Mouse (Mus musculus): ENCODE data around the gene Pkp3. TPM values are rescaled to one million over a fixed set of nuclear protein-coding genes. Genes with fewer than 3 reads are reported as not detected.
A peak's percentile ranks its signal among the peaks of the same experiment; 100 is the strongest.

Pkp3 gene
- polyA plus RNA-seq, 1 experiment from 2014 or later: 3.4 TPM

GRCm38 (mm10) chr7:141115874-141116273, 37.9 kb downstream of the Pkp3 start:
- no peaks in the 10 kb centered on the region for H3K9me3 ChIP-seq
- no peak overlapping the region for H3K4me3 ChIP-seq
- 81% methylated on average over 9 of the region's 9 CpGs for WGBS

GRCm38 (mm10) chr7:141117636-141118035, 39.6 kb downstream of the Pkp3 start, which contains the start of gene Ano9:
TSS of gene Ano9 (minus strand) at chr7:141117806.
- Histone ChIP-seq H3K27ac (no peak within 1 kb of the TSS), H3K4me3 (0 out of 2 replicates have a peak within 1 kb of the TSS, but pooled peaks have one; percentile 13), H3K4me1 (peaks cover 13% of the 10 kb centered on the region), H3K27me3 (ENCODE audit: insufficient read depth, poor library complexity, severe bottlenecking) (peaks cover 48% of the 10 kb centered on the region), H3K9me3 (no peaks in the 10 kb centered on the region), H3K36me3 (no peaks in the 10 kb centered on the region)
- no peak for DNase-seq (ENCODE audit: low spot score)
- WGBS: 11% methylated on average over 9 of the region's 9 CpGs

More at GRCm38 (mm10) chr7:141115874-141116273, 37.9 kb downstream of the Pkp3 start:
- no peak overlapping the region for H3K27ac ChIP-seq
- peaks cover 48% of the 10 kb centered on the region for H3K27me3 ChIP-seq (ENCODE audit: insufficient read depth, poor library complexity, severe bottlenecking)
- H3K4me1 ChIP-seq: peaks cover 8% of the 10 kb centered on the region; the same call in 1 of the 2 replicates
- no peak for DNase-seq (ENCODE audit: low spot score)
- no peaks in the 10 kb centered on the region for H3K36me3 ChIP-seq

GRCm38 (mm10) chr7:141119487-141119886, 41.5 kb downstream of the Pkp3 start:
- H3K36me3 ChIP-seq: no peaks in the 10 kb centered on the region
- H3K9me3 ChIP-seq: no peaks in the 10 kb centered on the region
- H3K27me3 ChIP-seq (ENCODE audit: insufficient read depth, poor library complexity, severe bottlenecking): peaks cover 39% of the 10 kb centered on the region
- H3K4me3 ChIP-seq: no peak overlapping the region
- peaks cover 22% of the 10 kb centered on the region for H3K4me1 ChIP-seq
- no peak overlapping the region for H3K27ac ChIP-seq
- no peak for DNase-seq (ENCODE audit: low spot score)
- 55% methylated on average over 3 of the region's 3 CpGs for WGBS

GRCm38 (mm10) chr7:141120605-141121004, 42.6 kb downstream of the Pkp3 start:
- Histone ChIP-seq H3K27ac (no peak overlapping the region), H3K36me3 (no peaks in the 10 kb centered on the region), H3K4me1 (peaks cover 22% of the 10 kb centered on the region), H3K9me3 (no peaks in the 10 kb centered on the region), H3K27me3 (ENCODE audit: insufficient read depth, poor library complexity, severe bottlenecking) (peaks cover 28% of the 10 kb centered on the region), H3K4me3 (no peak overlapping the region)
- DNase-seq (ENCODE audit: low spot score): no peak
- 83% methylated on average over 3 of the region's 3 CpGs for WGBS

- 66% methylated on average over 5 of the region's 5 CpGs for WGBS
- peaks cover 24% of the 10 kb centered on the region for H3K27me3 ChIP-seq (ENCODE audit: insufficient read depth, poor library complexity, severe bottlenecking)
- H3K27ac ChIP-seq: no peak overlapping the region
- DNase-seq (ENCODE audit: low spot score): no peak
- no peaks in the 10 kb centered on the region for H3K36me3 ChIP-seq
- no peak overlapping the region for H3K4me3 ChIP-seq
- H3K9me3 ChIP-seq: no peaks in the 10 kb centered on the region
- peaks cover 22% of the 10 kb centered on the region for H3K4me1 ChIP-seq
Observed at GRCm38 (mm10) chr7:141121051-141121531, 43.1 kb downstream of the Pkp3 start.

- Histone ChIP-seq H3K27ac (peak within 1 kb of the TSS; percentile 91), H3K9me3 (no peaks in the 10 kb centered on the region), H3K27me3 (ENCODE audit: insufficient read depth, poor library complexity, severe bottlenecking) (peaks cover 13% of the 10 kb centered on the region), H3K36me3 (no peaks in the 10 kb centered on the region), H3K4me3 (peak within 1 kb of the TSS; percentile 62), H3K4me1 (peaks cover 22% of the 10 kb centered on the region)
- no peak for DNase-seq (ENCODE audit: low spot score)
- 38% methylated on average over 14 of the region's 14 CpGs for WGBS
Observed at GRCm38 (mm10) chr7:141122245-141122644, 44.2 kb downstream of the Pkp3 start, which contains the start of gene Ptdss2. TSS of gene Ptdss2 (plus strand) at chr7:141122382.

- no peaks in the 10 kb centered on the region for H3K36me3 ChIP-seq
- peak overlapping the region; percentile 62 for H3K4me3 ChIP-seq
- H3K9me3 ChIP-seq: no peaks in the 10 kb centered on the region
- WGBS: 2% methylated on average over 29 of the region's 29 CpGs
- H3K27me3 ChIP-seq (ENCODE audit: insufficient read depth, poor library complexity, severe bottlenecking): peaks cover 6% of the 10 kb centered on the region
- H3K27ac ChIP-seq: peak overlapping the region; percentile 91
- peak; percentile 100 for DNase-seq (ENCODE audit: low spot score)
- H3K4me1 ChIP-seq: peaks cover 17% of the 10 kb centered on the region
Observed at GRCm38 (mm10) chr7:141122689-141123516, 44.9 kb downstream of the Pkp3 start.

- H3K27ac ChIP-seq: peak overlapping the region; percentile 91
- H3K4me1 ChIP-seq: peaks cover 14% of the 10 kb centered on the region
- H3K36me3 ChIP-seq: no peaks in the 10 kb centered on the region
- no peaks in the 10 kb centered on the region for H3K9me3 ChIP-seq
- WGBS: under 1% methylated on average over 15 of the region's 15 CpGs
- H3K4me3 ChIP-seq: peak overlapping the region; percentile 62
- peaks cover under 1% of the 10 kb centered on the region; the same call in 1 of the 2 replicates for H3K27me3 ChIP-seq (ENCODE audit: insufficient read depth, poor library complexity, severe bottlenecking)
- DNase-seq (ENCODE audit: low spot score): no peak
Observed at GRCm38 (mm10) chr7:141123517-141123856, 45.5 kb downstream of the Pkp3 start.

GRCm38 (mm10) chr7:141131024-141131820, 53.2 kb downstream of the Pkp3 start:
- Histone ChIP-seq H3K36me3 (peaks cover 19% of the 10 kb centered on the region), H3K4me1 (peaks cover 16% of the 10 kb centered on the region), H3K4me3 (peak overlapping the region; percentile 93), H3K27ac (peak overlapping the region; percentile 95), H3K9me3 (no peaks in the 10 kb centered on the region), H3K27me3 (ENCODE audit: insufficient read depth, poor library complexity, severe bottlenecking) (no peaks in the 10 kb centered on the region)
- under 1% methylated on average over 59 of the region's 59 CpGs for WGBS
- peak; percentile 98 for DNase-seq (ENCODE audit: low spot score)

- peak; percentile 85 for DNase-seq (ENCODE audit: low spot score)
- WGBS: 55% methylated on average over 12 of the region's 12 CpGs
- H3K27ac ChIP-seq: peak overlapping the region; percentile 95
- peaks cover 16% of the 10 kb centered on the region for H3K4me1 ChIP-seq
- peak overlapping the region; percentile 93 for H3K4me3 ChIP-seq
- no peaks in the 10 kb centered on the region for H3K27me3 ChIP-seq (ENCODE audit: insufficient read depth, poor library complexity, severe bottlenecking)
- H3K9me3 ChIP-seq: no peaks in the 10 kb centered on the region
- H3K36me3 ChIP-seq: peaks cover 28% of the 10 kb centered on the region
Observed at GRCm38 (mm10) chr7:141131904-141132755, 54.1 kb downstream of the Pkp3 start.

Data from heart, embryonic 10.5 days (tissue).